Mouse (Mus musculus) Patski (cell line): ENCODE results near the gene Atp6v1e2. TPM values are rescaled to one million over a fixed set of nuclear protein-coding genes. Genes with fewer than 3 reads are reported as not detected.

Source experiments
- ATAC-seq: fragments of 100-300 bp; one replicate; pipeline ENCODE4 v1.8.0; 2021
- CTCF ChIA-PET: fragments of 350-600 bp; sonication (Branson Sonifier 250); formaldehyde crosslinking; loops from one replicate; lab custom pipeline; 2022; ENCODE audit warnings: inconsistent platforms; lab: Charles Lee
- POLR2A ChIA-PET: fragments of 350-600 bp; sonication (Branson Sonifier 250); formaldehyde crosslinking; loops from one replicate; lab custom pipeline; 2022; ENCODE audit warnings: antibody characterized with exemption, inconsistent platforms; lab: Charles Lee
- DNase-seq: peaks from one replicate; pipeline ENCODE4 v3.0.0-alpha.2; 2011; ENCODE audit warnings: low read depth, low spot score
- H3K27me3 ChIP-seq: fragments of 371-371 bp; one replicate; pipeline ENCODE4 v1.5.1; 2021
- CTCF ChIP-seq: fragments of 100-300 bp; IDR thresholded peaks from one replicate; pipeline ENCODE4 v1.5.1; 2021
- in situ Hi-C: fragments of 300-500 bp; cut with MboI; formaldehyde crosslinking; loops from 3 replicates; pipeline ENCODE4 v1.11.1; 2018; ENCODE audit warnings: low pct_unique_long_range_greater_than_20kb, mixed read lengths
- polyA plus RNA-seq: library from polyadenylated mRNA; unstranded; gene quantifications from one replicate; pipeline ENCODE4 v1.2.3, GENCODE M21; 2021

The Atp6v1e2 gene
- polyA plus RNA-seq, result not detected

- no peaks in the 10 kb centered on the region for H3K27me3 ChIP-seq
- ChIA-PET POLR2A (interaction anchor here (0.9 kb wide), 1 partner anchor 10 kb away, joined by 3 read pairs; no protein-coding TSS in a partner anchor), CTCF (interaction anchor here (1.7 kb wide), 1 partner anchor 14 kb away, joined by 4 read pairs; no protein-coding TSS in a partner anchor)
- TF ChIP-seq CTCF, result no peak
- no peak for ATAC-seq
- no peak for DNase-seq
- in situ Hi-C loops, result no loop called here
Observed at GRCm38 (mm10) chr17:86947840-86948796, at the start of gene Atp6v1e2. Gene Atp6v1e2 (minus strand): TSS chr17:86947897.

- no peak for TF ChIP-seq CTCF
- DNase-seq (no peak), ATAC-seq (no peak)
- POLR2A ChIA-PET, result interaction anchor here (1.3 kb wide), 1 partner anchor 20 kb away, joined by 3 read pairs; no protein-coding TSS in a partner anchor
- H3K27me3 ChIP-seq, result no peaks in the 10 kb centered on the region
- in situ Hi-C loops, result no loop called here
- CTCF ChIA-PET, result interaction anchor here (1.6 kb wide), 1 partner anchor 19 kb away, joined by 4 read pairs; no protein-coding TSS in a partner anchor
Observed at GRCm38 (mm10) chr17:86997323-86997722, 49.6 kb upstream of the Atp6v1e2 start.

GRCm38 (mm10) chr17:86991306-86991705 is 43.6 kb upstream of the Atp6v1e2 start:
- in situ Hi-C loops, result no loop called here
- no peaks in the 10 kb centered on the region for H3K27me3 ChIP-seq
- TF ChIP-seq CTCF, result no peak
- DNase-seq, result no peak
- ATAC-seq, result no peak
- POLR2A ChIA-PET, result interaction anchor here (0.6 to 1.6 kb wide), 2 partner anchors 29 to 330 kb away, joined by 3 to 5 read pairs; partner anchors contain the start of gene Rhoq
- CTCF ChIA-PET, result interaction anchor here (1.5 kb wide), 1 partner anchor 41 kb away, joined by 3 read pairs; no protein-coding TSS in a partner anchor

- CTCF ChIA-PET, result no interaction called here
- POLR2A ChIA-PET, result interaction anchor here (0.6 kb wide), 1 partner anchor 455 kb away, joined by 3 read pairs; no protein-coding TSS in a partner anchor
- in situ Hi-C loops, result no loop called here
- H3K27me3 ChIP-seq, result no peaks in the 10 kb centered on the region
- no peak for DNase-seq
- TF ChIP-seq CTCF, result no peak
- ATAC-seq, result no peak
Observed at GRCm38 (mm10) chr17:86988601-86989184, 41.0 kb upstream of the Atp6v1e2 start.

GRCm38 (mm10) chr17:86988161-86988560 is 40.5 kb upstream of the Atp6v1e2 start:
- ATAC-seq, result no peak
- TF ChIP-seq CTCF, result no peak
- no peak for DNase-seq
- POLR2A ChIA-PET, result no interaction called here
- in situ Hi-C loops, result no loop called here
- H3K27me3 ChIP-seq, result no peaks in the 10 kb centered on the region
- CTCF ChIA-PET, result no interaction called here

GRCm38 (mm10) chr17:86986449-86987138 is 38.9 kb upstream of the Atp6v1e2 start:
- in situ Hi-C loops, result no loop called here
- POLR2A ChIA-PET, result no interaction called here
- no peaks in the 10 kb centered on the region for H3K27me3 ChIP-seq
- no peak for TF ChIP-seq CTCF
- CTCF ChIA-PET, result interaction anchor here (1.9 kb wide), 1 partner anchor 14 kb away, joined by 5 read pairs; no protein-coding TSS in a partner anchor
- DNase-seq (no peak), ATAC-seq (no peak)

GRCm38 (mm10) chr17:86982497-86982896 is 34.8 kb upstream of the Atp6v1e2 start:
- no peak for ATAC-seq
- in situ Hi-C loops, result no loop called here
- CTCF ChIA-PET, result interaction anchor here (0.7 to 1.1 kb wide), 2 partner anchors 9 to 16 kb away, joined by 3 to 4 read pairs; no protein-coding TSS in a partner anchor
- no peaks in the 10 kb centered on the region for H3K27me3 ChIP-seq
- POLR2A ChIA-PET, result no interaction called here
- DNase-seq, result no peak
- TF ChIP-seq CTCF, result no peak

- ChIA-PET POLR2A (no interaction called here), CTCF (no interaction called here)
- in situ Hi-C loops, result no loop called here
Observed at GRCm38 (mm10) chr17:86981701-86982100, 34.0 kb upstream of the Atp6v1e2 start.

GRCm38 (mm10) chr17:86981205-86981604 is 33.5 kb upstream of the Atp6v1e2 start:
- ChIA-PET CTCF (no interaction called here), POLR2A (no interaction called here)
- no peaks in the 10 kb centered on the region for H3K27me3 ChIP-seq
- no peak for ATAC-seq
- in situ Hi-C loops, result no loop called here
- no peak for DNase-seq
- TF ChIP-seq CTCF, result no peak

More at GRCm38 (mm10) chr17:86981701-86982100, 34.0 kb upstream of the Atp6v1e2 start:
- TF ChIP-seq CTCF, result no peak
- H3K27me3 ChIP-seq, result no peaks in the 10 kb centered on the region
- no peak for ATAC-seq
- no peak for DNase-seq

- no peak for ATAC-seq
- no peaks in the 10 kb centered on the region for H3K27me3 ChIP-seq
- DNase-seq, result no peak
- in situ Hi-C loops, result no loop called here
- ChIA-PET CTCF (interaction anchor here (0.9 to 1.7 kb wide), 2 partner anchors 19 to 41 kb away, joined by 3 to 4 read pairs; no protein-coding TSS in a partner anchor), POLR2A (no interaction called here)
- TF ChIP-seq CTCF, result no peak
Observed at GRCm38 (mm10) chr17:86978496-86978895, 30.8 kb upstream of the Atp6v1e2 start.
